Mouse (Mus musculus) adrenal gland, adult 10 weeks (tissue): ENCODE data around the gene Card11. TPM values are rescaled to one million over a fixed set of nuclear protein-coding genes. Genes with fewer than 3 reads are reported as not detected.

ENCODE experiments used
- polyA plus RNA-seq: library from polyadenylated mRNA; stranded (reverse); fragments of 350-450 nt; fragmentation: Illumina TruSeq; extraction: RNeasy Lipid Tissue Mini Kit (QIAGEN cat#74804); gene quantifications from one replicate; pipeline ENCODE4 v1.2.3, GENCODE M21; 2014; ENCODE audit warnings: low read depth, low replicate concordance

Card11 gene
- polyA plus RNA-seq: not detected

DNA sequence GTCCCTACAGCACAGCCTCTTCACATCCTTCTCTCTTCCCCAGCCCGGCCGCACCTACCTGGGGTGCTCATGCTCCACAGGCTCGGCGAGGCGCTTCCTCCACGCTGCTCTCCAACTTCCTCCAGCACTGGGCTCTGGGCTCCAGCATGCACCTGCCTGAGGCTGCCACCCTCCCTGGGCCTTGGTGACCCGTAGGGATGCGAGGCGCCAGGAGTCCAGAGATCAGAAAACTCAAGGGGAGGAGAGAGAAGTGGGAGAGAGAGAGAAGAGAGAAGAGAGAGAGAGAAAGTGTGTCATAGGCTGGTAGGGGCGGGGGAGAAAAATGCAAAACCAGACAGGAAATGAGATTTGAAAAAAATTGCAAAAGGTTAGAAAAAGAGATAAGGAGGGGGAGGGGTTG lies at the start of gene Card11:
Gene Card11 (minus strand): TSS at position 234 of the 400 bp plus-strand sequence.

DNA sequence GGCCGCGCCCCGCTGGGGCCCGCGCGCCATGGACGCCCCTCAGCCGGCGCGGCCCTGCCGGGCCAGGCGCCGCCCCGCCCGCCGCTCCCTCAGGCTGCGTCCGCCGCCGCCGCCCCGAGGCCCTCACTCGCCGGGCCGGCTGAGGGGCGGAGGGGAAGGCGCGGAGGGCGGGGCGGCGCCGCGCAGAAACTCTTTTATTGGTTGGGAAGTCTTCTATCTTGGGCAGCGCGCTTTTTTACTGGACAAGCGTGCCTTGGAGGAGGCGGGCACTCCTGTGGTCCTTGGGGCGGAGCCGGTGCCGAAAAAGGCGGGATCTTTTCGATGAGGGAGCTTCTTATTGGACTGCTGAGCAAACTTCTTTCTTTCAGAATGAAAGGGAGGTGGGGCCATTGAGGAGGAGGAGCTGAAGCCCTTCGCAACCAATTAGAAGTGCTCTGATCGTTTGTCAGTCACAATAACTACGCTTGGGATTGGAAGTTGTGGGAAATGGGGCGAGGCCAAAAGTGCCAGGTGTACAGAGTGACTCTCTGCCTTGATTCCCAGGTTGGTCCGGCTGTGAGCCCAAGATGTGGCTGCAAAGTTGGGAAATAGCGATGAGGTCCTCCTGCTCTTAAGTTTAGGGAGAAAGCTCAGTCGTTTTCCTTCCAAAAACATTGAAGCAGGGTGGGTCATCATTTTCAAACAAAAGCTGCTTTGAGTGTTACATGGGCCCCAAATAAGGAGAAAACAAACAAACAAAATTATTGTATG lies 169.9 kb downstream of the Card11 start, which contains the start of gene Gna12:
Gene Gna12 (minus strand): TSS at position 118 of the 750 bp plus-strand sequence.

Other genes starting within 250 kb of the Card11 start
- gene Gna12, start 170.2 kb downstream of the Card11 start, polyA plus RNA-seq: 13.1 TPM
- 0.99 TPM for gene Sdk1, start 240.9 kb upstream of the Card11 start, polyA plus RNA-seq